Mouse (Mus musculus): ENCODE measurements at regions not wholly inside any gene's neighbourhood (a gene's known extent, or its start where the extent isn't known, plus 50 kb on each side); places are given as distances from the start of the nearest gene placed in this dataset.

DNA sequence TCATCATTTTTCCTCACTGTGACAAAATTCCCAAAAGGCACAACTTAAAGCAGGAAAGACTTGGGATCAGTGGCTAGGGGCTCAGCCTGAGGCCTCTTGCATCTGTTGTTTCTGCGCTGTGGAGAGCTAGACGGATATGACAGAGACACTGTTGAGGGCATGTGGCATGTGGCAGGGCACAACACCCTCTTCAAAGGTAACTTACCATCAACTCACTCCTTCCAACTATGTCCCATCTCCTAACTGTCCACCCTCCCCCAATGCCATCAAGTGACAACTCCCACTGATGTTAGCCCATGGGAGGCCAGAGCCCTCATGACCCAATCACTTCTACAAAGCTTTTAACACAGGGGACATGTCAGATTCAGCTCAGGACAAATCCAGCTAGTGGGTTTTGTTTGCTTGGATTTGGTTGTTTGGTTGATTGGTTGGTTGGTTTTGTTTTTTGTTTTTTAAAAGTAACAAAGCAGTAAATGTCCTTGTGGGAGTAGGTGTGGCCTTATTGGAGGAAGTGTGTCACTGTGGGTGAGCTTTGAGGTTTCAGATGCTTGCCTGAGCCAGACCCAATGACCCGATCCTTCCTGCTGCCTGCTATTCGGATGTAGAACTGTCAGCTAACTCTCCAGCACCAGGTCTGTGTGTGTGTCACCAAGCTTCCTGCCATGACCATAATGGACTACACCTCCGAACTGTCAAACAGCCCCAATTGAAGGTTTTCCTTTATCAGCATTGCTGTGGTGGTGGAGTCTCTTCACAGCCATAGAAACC is 53.2 kb upstream of the Lef1 start:
- DNase-seq, result no peak
- intact Hi-C loops (cut with DNase I), result no loop called here

GRCm38 (mm10) chr3:131054241-131054972 is 55.9 kb upstream of the Lef1 start:
- intact Hi-C loops (cut with DNase I), result no loop called here
- no peak for DNase-seq

DNA sequence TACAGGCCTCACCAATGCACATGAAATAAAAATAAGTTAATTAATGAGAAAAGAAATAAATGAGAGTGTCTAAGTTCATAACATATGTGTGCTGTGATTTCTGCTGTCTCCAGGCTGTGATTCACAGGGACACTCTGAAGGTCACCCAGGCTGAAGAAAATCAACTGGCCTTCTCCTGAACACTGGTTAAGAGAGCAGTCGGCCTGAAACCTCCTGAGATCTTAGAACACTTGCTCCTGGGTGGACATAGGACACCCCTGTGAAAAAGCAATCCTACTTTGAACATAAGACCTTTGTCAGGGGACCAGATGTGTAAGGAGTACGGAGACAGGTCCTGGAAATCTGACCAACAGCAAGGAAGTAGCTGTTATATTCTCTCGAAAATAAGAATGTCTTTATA is 62.6 kb upstream of the Lef1 start:
- DNase-seq, result no peak
- intact Hi-C loops (cut with DNase I), result no loop called here

DNA sequence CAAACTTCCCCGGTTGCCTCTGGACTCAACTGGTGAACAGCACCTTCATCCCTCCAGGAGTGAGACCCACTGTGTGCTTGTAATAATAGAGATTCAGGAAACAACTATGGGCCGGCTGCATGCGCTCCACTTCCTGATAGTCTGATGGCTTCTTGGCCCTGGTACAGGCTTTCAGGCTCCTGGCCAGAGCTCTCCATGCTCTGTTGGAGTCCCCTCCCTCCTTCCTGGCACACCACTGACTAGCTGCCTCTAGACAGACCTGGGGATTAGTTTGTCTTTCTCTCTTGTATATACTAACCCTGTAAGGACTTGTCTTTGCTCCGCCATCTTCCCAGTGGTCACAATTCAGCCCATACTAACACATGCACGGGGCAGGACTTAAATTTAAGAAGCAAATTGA is 63.9 kb upstream of the Lef1 start:
- peak; percentile 78 to 81 for DNase-seq
- intact Hi-C loops (cut with DNase I), result no loop called here

GRCm38 (mm10) chr3:131040214-131040825 is 70.0 kb upstream of the Lef1 start:
- DNase-seq, result no peak
- intact Hi-C loops (cut with DNase I), result no loop called here

DNA sequence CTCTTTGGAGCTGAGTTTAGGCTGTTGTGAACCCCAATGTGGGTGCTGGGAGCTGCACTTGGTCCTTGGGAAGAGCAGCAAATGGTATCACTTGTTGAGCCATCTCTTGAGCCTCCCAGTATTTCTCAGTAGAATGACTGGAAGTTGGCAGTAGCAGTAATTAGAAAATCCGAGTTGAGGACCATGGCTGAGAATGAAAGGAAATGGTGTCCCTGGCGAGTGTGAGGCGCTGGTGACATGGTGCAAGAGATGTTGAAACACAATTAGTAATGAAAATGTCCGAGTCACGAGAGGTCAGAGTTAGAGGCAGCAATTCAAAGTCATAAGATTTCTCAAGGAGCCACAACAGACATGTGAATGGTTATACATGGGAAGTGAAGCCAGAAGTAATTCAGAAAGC is 73.2 kb upstream of the Lef1 start:
- intact Hi-C loops (cut with DNase I), result no loop called here

DNA sequence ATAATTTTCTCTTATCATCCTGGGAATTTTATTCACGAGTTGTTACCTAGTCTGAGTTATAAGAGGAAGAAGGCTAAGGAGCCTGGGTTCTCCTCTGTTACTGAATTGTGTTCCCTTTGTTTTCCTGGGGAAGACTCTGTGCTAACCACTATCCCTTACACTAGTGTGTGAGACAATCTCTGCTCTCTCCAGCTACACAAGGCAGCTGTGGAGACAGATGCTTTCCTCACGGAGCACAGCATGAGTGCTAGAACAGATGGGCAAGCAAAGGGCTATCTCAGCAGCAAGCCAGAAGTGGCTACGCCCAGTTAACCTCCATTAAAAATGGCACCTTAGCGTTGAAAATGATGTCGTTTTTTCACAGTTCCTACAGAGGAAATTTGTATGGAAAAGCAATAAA is 75.5 kb upstream of the Lef1 start:
- DNase-seq, result no peak
- intact Hi-C loops (cut with DNase I), result no loop called here

More for the DNA sequence above, 73.2 kb upstream of the Lef1 start:
- DNase-seq, result no peak

DNA sequence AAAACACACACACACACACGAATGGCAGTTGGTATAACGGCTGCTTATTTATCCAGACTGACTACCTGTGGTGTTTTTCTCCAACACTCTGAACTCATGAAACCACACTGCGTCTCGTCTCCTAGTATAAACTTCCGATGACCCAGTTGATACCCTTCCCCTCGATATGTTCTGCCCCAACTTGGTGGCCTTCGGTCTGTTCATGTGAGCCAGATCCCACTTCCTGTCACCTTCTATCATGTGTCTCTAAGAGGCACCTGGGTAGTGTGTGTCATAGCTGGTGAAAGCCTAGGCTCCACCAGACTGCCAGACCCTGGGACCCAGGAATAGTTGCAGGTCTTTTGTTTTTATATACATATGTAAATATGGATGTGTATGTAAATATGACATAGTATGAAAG is 83.9 kb upstream of the Lef1 start:
- no peak for DNase-seq

DNA sequence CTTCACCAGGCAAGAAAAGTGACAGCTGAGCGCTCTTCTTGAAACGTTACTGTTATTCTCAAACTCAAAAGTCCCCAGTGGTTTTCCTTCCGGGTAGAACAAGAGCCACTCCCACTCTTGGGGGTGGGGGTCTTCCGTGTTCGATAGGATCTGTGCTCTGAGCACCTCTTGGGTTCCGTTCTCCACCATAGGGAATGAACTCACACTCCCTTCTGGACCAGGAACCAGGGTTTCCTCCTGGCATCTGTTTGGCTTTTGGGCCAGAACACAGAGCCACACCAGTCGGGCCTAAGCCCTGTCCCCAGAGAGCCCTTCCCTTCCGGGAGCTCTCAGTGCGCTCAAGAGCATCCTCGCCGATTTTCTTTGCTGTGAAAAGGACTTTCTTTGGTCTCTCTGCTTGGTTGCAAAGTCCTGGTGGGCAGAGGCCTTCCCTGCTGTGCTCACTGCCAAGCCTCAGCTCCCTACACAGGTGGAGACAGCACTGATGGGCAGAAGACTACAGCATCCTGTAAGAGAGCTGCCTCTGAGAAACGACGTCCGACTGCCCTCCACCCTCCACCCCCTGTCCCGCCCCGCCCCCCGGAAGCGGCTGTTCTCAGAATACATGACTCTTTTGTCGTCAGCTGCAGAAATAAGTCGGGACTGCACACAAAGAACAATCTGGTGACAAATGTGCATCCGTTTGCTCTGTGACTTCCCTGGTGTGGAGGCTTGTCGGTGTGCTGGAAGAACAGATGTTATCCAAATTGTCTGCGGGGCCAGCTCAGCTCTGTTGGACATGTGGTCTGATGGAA is 90.9 kb upstream of the Lef1 start:
- intact Hi-C loops (cut with DNase I), result no loop called here
- peak; percentile 51 to 67 for DNase-seq

More for the DNA sequence above, 83.9 kb upstream of the Lef1 start:
- intact Hi-C loops (cut with DNase I), result no loop called here

DNA sequence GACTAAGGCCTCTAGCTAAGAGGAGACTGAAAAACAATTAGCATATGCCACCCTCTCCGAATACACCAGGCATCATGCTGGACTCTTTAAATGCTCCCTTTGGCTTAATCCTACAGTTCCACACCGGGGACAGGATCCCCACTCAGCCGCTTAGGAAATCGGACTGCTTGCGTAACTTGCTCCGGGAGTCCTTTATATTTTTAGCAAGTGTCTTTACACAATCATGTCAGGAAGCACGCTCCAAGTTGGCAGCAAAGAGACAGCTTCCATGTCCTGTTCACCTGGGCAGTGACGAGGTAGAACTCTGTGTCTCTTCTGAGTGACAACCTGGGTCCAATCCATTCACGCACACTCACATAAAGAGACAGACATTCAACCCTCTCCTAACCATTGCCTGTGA is 92.4 kb upstream of the Lef1 start:
- no peak for DNase-seq
- intact Hi-C loops (cut with DNase I), result no loop called here

GRCm38 (mm10) chr3:131016104-131016503 is 94.2 kb upstream of the Lef1 start:
- DNase-seq, result no peak

DNA sequence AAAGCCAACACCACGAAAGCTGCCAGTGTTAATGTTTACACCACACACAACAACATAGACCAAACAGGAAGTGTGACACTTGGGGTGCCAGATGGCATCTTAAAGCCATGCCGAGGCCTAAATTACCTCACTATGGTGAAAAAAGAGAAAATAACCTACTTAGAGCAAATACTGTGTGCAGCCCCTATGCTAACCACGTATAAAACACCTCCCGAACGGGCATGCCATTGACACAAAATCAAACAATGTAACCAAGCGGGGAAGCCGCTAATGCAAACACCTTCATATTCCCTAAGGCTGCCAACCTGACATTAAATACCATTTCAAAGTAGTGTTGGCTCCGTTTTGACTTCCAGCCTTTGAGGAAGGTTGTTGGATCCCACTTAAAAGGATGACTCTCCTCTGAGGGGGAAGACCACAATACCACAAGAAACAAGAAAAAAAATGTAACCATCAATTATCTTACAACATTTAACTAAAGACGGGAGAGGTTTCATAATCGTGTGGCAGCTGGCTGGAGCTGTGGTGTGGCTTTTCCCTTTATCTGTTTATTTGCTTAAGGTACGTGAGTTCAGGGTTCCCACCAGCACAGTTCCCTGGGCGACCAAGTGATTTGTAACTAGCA is 96.1 kb upstream of the Lef1 start:
- no peak for DNase-seq
- intact Hi-C loops (cut with DNase I), result no loop called here

More at GRCm38 (mm10) chr3:131016104-131016503, 94.2 kb upstream of the Lef1 start:
- intact Hi-C loops (cut with DNase I), result no loop called here

DNA sequence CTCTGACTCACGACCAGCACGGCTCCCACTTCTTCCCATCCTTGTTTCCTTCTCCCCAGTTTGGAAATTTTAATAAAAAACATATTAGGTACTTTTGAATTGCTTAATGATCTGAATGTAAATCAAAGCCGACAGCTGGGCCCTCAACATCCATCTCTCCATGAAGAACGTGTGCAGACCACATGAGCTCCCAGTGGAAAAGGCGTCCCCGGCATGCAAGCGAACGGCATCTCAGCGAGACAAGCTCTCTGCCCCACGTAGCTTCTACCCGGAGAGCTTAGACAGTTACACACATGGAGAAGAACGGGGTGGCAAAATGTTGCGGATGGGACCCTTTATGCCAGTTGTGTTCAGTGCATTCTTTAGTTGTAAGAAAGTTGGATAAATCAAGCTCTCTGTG is 109.6 kb upstream of the Lef1 start:
- no peak for DNase-seq
- intact Hi-C loops (cut with DNase I), result no loop called here

DNA sequence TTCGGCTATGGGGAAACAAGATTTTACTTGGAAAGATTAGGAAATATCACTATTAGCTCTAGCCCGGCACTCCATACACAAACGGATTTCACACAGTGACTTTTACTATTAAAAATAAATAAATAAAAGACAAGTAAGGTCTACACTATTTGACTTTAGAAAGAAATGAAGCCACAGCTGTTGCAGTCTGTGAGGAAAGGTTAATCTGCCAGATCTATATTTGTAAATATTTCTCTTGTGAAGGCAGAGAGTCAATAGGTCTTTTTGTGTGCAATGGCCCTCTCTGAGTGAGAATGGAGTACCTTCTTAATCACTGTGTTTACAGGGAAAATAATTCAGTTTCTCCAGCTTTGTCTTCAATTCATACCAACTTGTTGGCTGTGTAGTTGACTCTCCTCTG is 110.0 kb upstream of the Lef1 start:
- intact Hi-C loops (cut with DNase I), result no loop called here

GRCm38 (mm10) chr3:130999818-131000217 is 110.5 kb upstream of the Lef1 start:
- intact Hi-C loops (cut with DNase I), result no loop called here
- no peak for DNase-seq

More for the DNA sequence above, 110.0 kb upstream of the Lef1 start:
- no peak for DNase-seq

GRCm38 (mm10) chr3:130998433-130998832 is 111.8 kb upstream of the Lef1 start:
- intact Hi-C loops (cut with DNase I), result no loop called here
- no peak for DNase-seq

DNA sequence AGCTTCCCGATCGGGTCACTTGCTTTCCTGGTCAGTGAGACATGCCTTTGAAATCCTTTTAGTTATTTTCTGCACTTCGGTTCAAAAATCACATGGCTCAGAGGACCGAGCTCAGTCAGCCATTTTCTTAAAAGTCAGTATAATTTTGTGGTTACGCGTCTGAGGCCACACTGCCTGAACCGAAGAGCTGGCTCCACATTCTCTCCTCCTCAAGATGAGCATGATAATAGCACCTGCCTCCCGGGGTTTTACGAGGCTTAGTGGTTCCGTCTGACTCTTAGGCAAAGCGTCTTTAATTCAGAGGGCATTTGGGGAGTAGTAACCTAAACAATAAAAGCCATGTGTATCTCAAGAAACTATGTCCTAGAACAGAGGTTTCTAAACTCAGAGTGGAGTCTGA is 113.5 kb upstream of the Lef1 start:
- no peak for DNase-seq

GRCm38 (mm10) chr3:130991971-130992370 is 118.3 kb upstream of the Lef1 start:
- intact Hi-C loops (cut with DNase I), result no loop called here
- no peak for DNase-seq

More for the DNA sequence above, 113.5 kb upstream of the Lef1 start:
- intact Hi-C loops (cut with DNase I), result no loop called here

- DNase-seq, result peak; percentile 51 to 63
Observed at GRCm38 (mm10) chr3:130986708-130987107, 123.6 kb upstream of the Lef1 start.

GRCm38 (mm10) chr3:130986101-130986500 is 124.2 kb upstream of the Lef1 start:
- intact Hi-C loops (cut with DNase I), result no loop called here
- peak; percentile 27 for DNase-seq

More at GRCm38 (mm10) chr3:130986708-130987107, 123.6 kb upstream of the Lef1 start:
- intact Hi-C loops (cut with DNase I), result no loop called here
